Mouse (Mus musculus): ENCODE data around the gene Gm20388.
A peak's percentile ranks its signal among the peaks of the same experiment; 100 is the strongest.

Gm20388 gene

GRCm38 (mm10) chr8:121479144-121479543 lies 1568.5 kb downstream of the Gm20388 start:
- DNase-seq (ENCODE audit: low spot score in 2 of 2), result no peak

GRCm38 (mm10) chr8:121480411-121481031 lies 1569.9 kb downstream of the Gm20388 start:
- DNase-seq (ENCODE audit: low spot score in 2 of 2), result no peak

- DNase-seq (ENCODE audit: low spot score in 2 of 2), result no peak
Observed at GRCm38 (mm10) chr8:121484072-121484782, 1573.6 kb downstream of the Gm20388 start.

GRCm38 (mm10) chr8:121491633-121492032 lies 1581.0 kb downstream of the Gm20388 start:
- no peak for DNase-seq (ENCODE audit: low spot score in 2 of 2)

GRCm38 (mm10) chr8:121497621-121498020 lies 1587.0 kb downstream of the Gm20388 start:
- no peak for DNase-seq (ENCODE audit: low spot score in 2 of 2)

- no peak for DNase-seq (ENCODE audit: low spot score in 2 of 2)
Observed at GRCm38 (mm10) chr8:121511751-121512150, 1601.1 kb downstream of the Gm20388 start.

- peak; percentile 62 to 87 for DNase-seq (ENCODE audit: low spot score in 2 of 2)
Observed at GRCm38 (mm10) chr8:121513429-121513828, 1602.8 kb downstream of the Gm20388 start.

GRCm38 (mm10) chr8:121525111-121525818 lies 1614.6 kb downstream of the Gm20388 start:
- DNase-seq (ENCODE audit: low spot score in 2 of 2), result no peak

- DNase-seq (ENCODE audit: low spot score in 2 of 2), result no peak
Observed at GRCm38 (mm10) chr8:121526811-121527550, 1616.3 kb downstream of the Gm20388 start.

- no peak for DNase-seq (ENCODE audit: low spot score in 2 of 2)
Observed at GRCm38 (mm10) chr8:121527751-121528150, 1617.1 kb downstream of the Gm20388 start.

- DNase-seq (ENCODE audit: low spot score in 2 of 2), result no peak
Observed at GRCm38 (mm10) chr8:121528790-121529189, 1618.1 kb downstream of the Gm20388 start.

- DNase-seq (ENCODE audit: low spot score in 2 of 2), result no peak
Observed at GRCm38 (mm10) chr8:121530639-121531038, 1620.0 kb downstream of the Gm20388 start.

GRCm38 (mm10) chr8:121532381-121532780 lies 1621.7 kb downstream of the Gm20388 start:
- DNase-seq (ENCODE audit: low spot score in 2 of 2), result no peak

GRCm38 (mm10) chr8:121541862-121542261 lies 1631.2 kb downstream of the Gm20388 start:
- DNase-seq (ENCODE audit: low spot score in 2 of 2), result peak in 1 of 2 experiments; percentile 51

GRCm38 (mm10) chr8:121542901-121543300 lies 1632.3 kb downstream of the Gm20388 start:
- DNase-seq (ENCODE audit: low spot score in 2 of 2), result peak in 1 of 2 experiments; percentile 60

GRCm38 (mm10) chr8:121544276-121544785 lies 1633.7 kb downstream of the Gm20388 start, which contains the start of gene 1700018B08Rik:
1700018B08Rik (minus strand) TSS chr8:121544320.
- peak in 1 of 2 experiments; percentile 58 for DNase-seq (ENCODE audit: low spot score in 2 of 2)

GRCm38 (mm10) chr8:121544936-121545335 lies 1634.3 kb downstream of the Gm20388 start:
- DNase-seq (ENCODE audit: low spot score in 2 of 2), result peak in 1 of 2 experiments; percentile 59

GRCm38 (mm10) chr8:121547132-121547531 lies 1636.5 kb downstream of the Gm20388 start:
- DNase-seq (ENCODE audit: low spot score in 2 of 2), result peak; percentile 71 to 88

- DNase-seq (ENCODE audit: low spot score in 2 of 2), result peak in 1 of 2 experiments; percentile 50
Observed at GRCm38 (mm10) chr8:121550056-121550455, 1639.4 kb downstream of the Gm20388 start.

GRCm38 (mm10) chr8:121551065-121551985 lies 1640.7 kb downstream of the Gm20388 start:
- no peak for DNase-seq (ENCODE audit: low spot score in 2 of 2)
